Mouse (Mus musculus) CH12.LX (cell line): ENCODE measurements around the gene Tmem198b.

Experiments
- CTCF ChIP-seq, 2 experiments: IDR thresholded peaks in 1 of 2; conservative IDR thresholded peaks in 1 of 2; 2 replicates each; pipeline ENCODE4 v1.5.1; 2011 to 2012; ENCODE audit warnings: low read depth in 2 of 2, low read length in 2 of 2, improper control_type of control experiment in 1 of 2, inconsistent platforms in 1 of 2, mild to moderate bottlenecking in 1 of 2, moderate library complexity in 1 of 2
- POLR2A ChIP-seq: IDR thresholded peaks from 2 replicates; pipeline ENCODE4 v1.6.1; 2011; ENCODE audit warnings: low read depth, mild to moderate bottlenecking, improper control_type of control experiment, low read length
- ZMIZ1 ChIP-seq: IDR thresholded peaks from 2 replicates; pipeline ENCODE4 v1.6.1; 2012; ENCODE audit warnings: low read depth, mild to moderate bottlenecking, inconsistent platforms, low read length, improper control_type of control experiment
- ZNF384 ChIP-seq: IDR thresholded peaks from 2 replicates; pipeline ENCODE4 v1.6.1; 2012; ENCODE audit warnings: low read depth, low read length, improper control_type of control experiment, inconsistent platforms

- TF ChIP-seq POLR2A, result no peak
- TF ChIP-seq ZMIZ1, result no peak
- no peak for TF ChIP-seq ZNF384
- no peak for TF ChIP-seq CTCF (conservative IDR thresholded peaks at IDR 0.05 in 1 of 2, IDR thresholded peaks at IDR 0.05 in 1 of 2; ENCODE audit: low read depth in 2 of 2, low read length in 2 of 2)
Measured at GRCm38 (mm10) chr10:128843260-128843659, 39.1 kb upstream of the Tmem198b start.
